Mouse (Mus musculus) CH12.LX (cell line): Measurements from ENCODE around the gene Bckdk. TPM values are rescaled to one million over a fixed set of nuclear protein-coding genes. Genes with fewer than 3 reads are reported as not detected.

Experiments used
- DNase-seq: peaks from one replicate; pipeline ENCODE4 v3.0.0-alpha.2; 2013; ENCODE audit errors: extremely low read depth
- H3K27ac ChIP-seq: 2 replicates; pipeline ENCODE4 v1.5.1; 2012; ENCODE audit warnings: low read depth, mild to moderate bottlenecking, control low read depth, moderate library complexity; ENCODE audit not compliant: insufficient read depth
- H3K27me3 ChIP-seq: replicated peaks from 2 replicates; pipeline ENCODE3; 2012; ENCODE audit warnings: inconsistent platforms
- H3K36me3 ChIP-seq, 2 experiments: replicated peaks in 1 of 2; 2 replicates each; pipeline versions ENCODE3 to v1.6.1; 2012; ENCODE audit warnings: inconsistent platforms in 1 of 2, low read length in 1 of 2, mild to moderate bottlenecking in 1 of 2, mixed read lengths in 1 of 2, moderate library complexity in 1 of 2; ENCODE audit not compliant: control insufficient read depth in 1 of 2, insufficient read depth in 1 of 2
- H3K4me1 ChIP-seq, 2 experiments: 2 replicates each; pipeline ENCODE4 v1.6.1; 2012; ENCODE audit warnings: inconsistent platforms in 1 of 2, moderate library complexity in 1 of 2; ENCODE audit not compliant: insufficient read depth in 2 of 2, control insufficient read depth in 1 of 2
- H3K4me2 ChIP-seq: 2 replicates; pipeline ENCODE4 v1.6.1; 2012; ENCODE audit warnings: low read depth, mild to moderate bottlenecking, control low read depth; ENCODE audit not compliant: poor library complexity, insufficient read depth, severe bottlenecking
- H3K4me3 ChIP-seq, 3 experiments: fragments of 150-350 bp in 1 of 3; sonication (generic) in 1 of 3; replicated peaks in 1 of 3; 2 replicates each; pipeline versions ENCODE3 to v1.5.1; 2011 to 2012; ENCODE audit warnings: low read depth in 2 of 3, low read length in 2 of 3, mild to moderate bottlenecking in 2 of 3, moderate library complexity in 2 of 3, control low read depth in 1 of 3, improper control_type of control experiment in 1 of 3, inconsistent platforms in 1 of 3, mixed read lengths in 1 of 3; ENCODE audit not compliant: poor library complexity in 1 of 3
- H3K79me2 ChIP-seq: replicated peaks from 2 replicates; pipeline ENCODE4 v1.6.1; 2012; ENCODE audit warnings: mild to moderate bottlenecking, moderate library complexity; ENCODE audit not compliant: control insufficient read depth, poor library complexity, insufficient read depth, severe bottlenecking; ENCODE audit errors: extremely low read depth
- H3K9ac ChIP-seq: 2 replicates; pipeline ENCODE4 v1.6.1; 2012; ENCODE audit warnings: low read depth, mild to moderate bottlenecking, control low read depth, moderate library complexity; ENCODE audit not compliant: insufficient read depth
- H3K9me3 ChIP-seq: replicated peaks from 2 replicates; pipeline ENCODE3; 2012; ENCODE audit warnings: low read length, inconsistent platforms, mixed read lengths
- BHLHE40 ChIP-seq: IDR thresholded peaks from 2 replicates; pipeline ENCODE4 v1.6.1; 2011; ENCODE audit warnings: mild to moderate bottlenecking, low read depth, low read length, improper control_type of control experiment
- CHD1 ChIP-seq: IDR thresholded peaks from 2 replicates; pipeline ENCODE4 v1.6.1; 2012; ENCODE audit warnings: low read depth, low read length, improper control_type of control experiment, inconsistent platforms
- CHD2 ChIP-seq: IDR thresholded peaks from 2 replicates; pipeline ENCODE4 v1.6.1; 2011; ENCODE audit warnings: low read length, improper control_type of control experiment
- E2F4 ChIP-seq: IDR thresholded peaks from 2 replicates; pipeline ENCODE4 v1.6.1; 2011; ENCODE audit warnings: low read depth, low read length, improper control_type of control experiment; ENCODE audit not compliant: insufficient replicate concordance
- EP300 ChIP-seq: IDR thresholded peaks from 2 replicates; pipeline ENCODE4 v1.6.1; 2011; ENCODE audit warnings: low read length, improper control_type of control experiment
- ETS1 ChIP-seq: conservative IDR thresholded peaks from 2 replicates; pipeline ENCODE4 v1.6.1; 2012; ENCODE audit warnings: low read depth, mild to moderate bottlenecking, inconsistent platforms, low read length, improper control_type of control experiment, moderate library complexity
- GABPA ChIP-seq: IDR thresholded peaks from 2 replicates; pipeline ENCODE4 v1.6.1; 2012; ENCODE audit warnings: low read depth, low read length, improper control_type of control experiment, inconsistent platforms; ENCODE audit not compliant: insufficient replicate concordance
- JUN ChIP-seq: IDR thresholded peaks from 2 replicates; pipeline ENCODE4 v1.6.1; 2011; ENCODE audit warnings: low read depth, mild to moderate bottlenecking, low read length, improper control_type of control experiment, moderate library complexity; ENCODE audit not compliant: insufficient read depth
- KAT2A ChIP-seq: IDR thresholded peaks from 2 replicates; pipeline ENCODE4 v1.6.1; 2012; ENCODE audit warnings: low read length, improper control_type of control experiment, inconsistent platforms; ENCODE audit not compliant: insufficient replicate concordance
- MEF2A ChIP-seq: IDR thresholded peaks from 2 replicates; pipeline ENCODE4 v1.6.1; 2014; ENCODE audit warnings: low read depth, mild to moderate bottlenecking, inconsistent platforms, low read length, improper control_type of control experiment, borderline replicate concordance
- MXI1 ChIP-seq: IDR thresholded peaks from 2 replicates; pipeline ENCODE4 v1.6.1; 2011; ENCODE audit warnings: mild to moderate bottlenecking, low read depth, low read length, improper control_type of control experiment
- PAX5 ChIP-seq: IDR thresholded peaks from 2 replicates; pipeline ENCODE4 v1.6.1; 2012; ENCODE audit warnings: low read length, inconsistent platforms, mixed read lengths
- POLR2AphosphoS2 ChIP-seq: IDR thresholded peaks from 2 replicates; pipeline ENCODE4 v1.6.1; 2011; ENCODE audit warnings: low read depth, low read length, improper control_type of control experiment
- RCOR1 ChIP-seq: conservative IDR thresholded peaks from 2 replicates; pipeline ENCODE4 v1.6.1; 2012; ENCODE audit warnings: low read depth, mild to moderate bottlenecking, inconsistent platforms, low read length, improper control_type of control experiment
- SIN3A ChIP-seq: IDR thresholded peaks from 2 replicates; pipeline ENCODE4 v1.6.1; 2012; ENCODE audit warnings: low read length, improper control_type of control experiment, inconsistent platforms
- SMC3 ChIP-seq: IDR thresholded peaks from 2 replicates; pipeline ENCODE4 v1.6.1; 2011; ENCODE audit warnings: low read depth, low read length, improper control_type of control experiment
- TBP ChIP-seq: conservative IDR thresholded peaks from 2 replicates; pipeline ENCODE4 v1.6.1; 2011; ENCODE audit warnings: low read depth, low read length, improper control_type of control experiment
- TCF12 ChIP-seq: IDR thresholded peaks from 2 replicates; pipeline ENCODE4 v1.6.1; 2014; ENCODE audit warnings: low read depth, mild to moderate bottlenecking, inconsistent platforms, low read length, improper control_type of control experiment
- UBTF ChIP-seq: IDR thresholded peaks from 2 replicates; pipeline ENCODE4 v1.6.1; 2012; ENCODE audit warnings: low read depth, mild to moderate bottlenecking, inconsistent platforms, low read length, improper control_type of control experiment, moderate library complexity
- ZKSCAN1 ChIP-seq: IDR thresholded peaks from 2 replicates; pipeline ENCODE4 v1.6.1; 2012; ENCODE audit warnings: low read depth, inconsistent platforms, low read length, improper control_type of control experiment, borderline replicate concordance
- ZNF384 ChIP-seq: IDR thresholded peaks from 2 replicates; pipeline ENCODE4 v1.6.1; 2012; ENCODE audit warnings: low read depth, low read length, improper control_type of control experiment, inconsistent platforms
- dilution Hi-C: fragments of 300-500 bp; cut with MboI; formaldehyde crosslinking; loops from 2 replicates; pipeline ENCODE4 v1.14.3; 2020; ENCODE audit warnings: low sequenced_read_pairs; ENCODE audit not compliant: extremely low pct_unique_long_range_greater_than_20kb, extremely low pct_ligation_motif_present
- in situ Hi-C: fragments of 300-500 bp; cut with MboI; formaldehyde crosslinking; loops from 3 replicates; pipeline ENCODE4 v1.14.3; 2019; ENCODE audit warnings: low sequenced_read_pairs, low pct_ligation_motif_present, low pct_unique_long_range_greater_than_20kb, mixed read lengths
- polyA plus RNA-seq: library from polyadenylated mRNA; unstranded; fragments of >175 nt; gene quantifications from 2 replicates; pipeline ENCODE4 v1.2.1, GENCODE M21; 2012; ENCODE audit warnings: low read depth; ENCODE audit not compliant: insufficient read length
- total RNA-seq, 2 experiments: library from RNA; depleted of rRNA; stranded (reverse); fragments of 300-350 nt in 1 of 2; fragments of >200 nt in 1 of 2; gene quantifications; 2 replicates each; pipeline ENCODE4 v1.2.3; 2012 to 2014

Bckdk gene
- total and polyA plus RNA-seq, 3 experiments = 38.4 to 62.7 (median 61.8) TPM

- peaks cover 0 to 4% of the 10 kb centered on the region in 2 experiments for H3K36me3 ChIP-seq
- H3K9me3 ChIP-seq = no peaks in the 10 kb centered on the region
- no peaks in the 10 kb centered on the region for H3K79me2 ChIP-seq
- in situ Hi-C loops = no loop called here
- no peaks in the 10 kb centered on the region for H3K4me1 ChIP-seq
- H3K27me3 ChIP-seq = no peaks in the 10 kb centered on the region
- H3K27ac ChIP-seq = no peak overlapping the region
- H3K4me3 ChIP-seq = no peak overlapping the region
- no peak overlapping the region for H3K9ac ChIP-seq
- dilution Hi-C loops = no loop called here
- H3K4me2 ChIP-seq = no peak overlapping the region
- TF ChIP-seq TCF12 (no peak), JUN (no peak), RCOR1 (no peak), ZNF384 (no peak), MEF2A (no peak)
- DNase-seq = no peak
Observed at GRCm38 (mm10) chr7:127858258-127858657, 45.6 kb upstream of the Bckdk start.

GRCm38 (mm10) chr7:127866434-127866833 is 37.4 kb upstream of the Bckdk start:
- dilution Hi-C loops = no loop called here
- H3K79me2 ChIP-seq = no peaks in the 10 kb centered on the region; the same call in 1 of the 2 replicates
- in situ Hi-C loops = no loop called here
- no peak overlapping the region for H3K4me2 ChIP-seq
- H3K9ac ChIP-seq = no peak overlapping the region
- DNase-seq = no peak
- no peaks in the 10 kb centered on the region for H3K9me3 ChIP-seq
- TF ChIP-seq GABPA = no peak
- TF ChIP-seq SMC3 = no peak
- TF ChIP-seq TBP = no peak
- TF ChIP-seq UBTF = no peak
- no peak for TF ChIP-seq EP300
- TF ChIP-seq TCF12 = no peak
- no peak for TF ChIP-seq BHLHE40
- no peak overlapping the region for H3K27ac ChIP-seq
- no peaks in the 10 kb centered on the region for H3K27me3 ChIP-seq
- H3K4me1 ChIP-seq = no peaks in the 10 kb centered on the region
- H3K4me3 ChIP-seq = no peak overlapping the region
- H3K36me3 ChIP-seq = peaks cover 28 to 67% of the 10 kb centered on the region in 2 experiments

GRCm38 (mm10) chr7:127867641-127868040 is 36.2 kb upstream of the Bckdk start:
- Histone ChIP-seq H3K79me2 (no peaks in the 10 kb centered on the region; the same call in 1 of the 2 replicates), H3K36me3 (peaks cover 28 to 73% of the 10 kb centered on the region in 2 experiments), H3K27me3 (no peaks in the 10 kb centered on the region), H3K27ac (no peak overlapping the region), H3K4me3 (no peak overlapping the region), H3K4me2 (no peak overlapping the region), H3K4me1 (peaks cover 0 to 6% of the 10 kb centered on the region in 2 experiments; a peak in 1 of 4 replicates), H3K9me3 (no peaks in the 10 kb centered on the region), H3K9ac (no peak overlapping the region)
- DNase-seq = no peak
- in situ Hi-C loops = no loop called here
- TF ChIP-seq TCF12 (no peak), POLR2AphosphoS2 (no peak), MXI1 (no peak), CHD2 (no peak), SIN3A (no peak), KAT2A (no peak), PAX5 (no peak), E2F4 (no peak), ETS1 (no peak), SMC3 (no peak), BHLHE40 (no peak), CHD1 (no peak), JUN (no peak), ZKSCAN1 (no peak)
- TF ChIP-seq, all 38 proteins: peak for 0
- dilution Hi-C loops = no loop called here
